Mouse (Mus musculus): ENCODE measurements around the gene Fam102a.

DNA sequence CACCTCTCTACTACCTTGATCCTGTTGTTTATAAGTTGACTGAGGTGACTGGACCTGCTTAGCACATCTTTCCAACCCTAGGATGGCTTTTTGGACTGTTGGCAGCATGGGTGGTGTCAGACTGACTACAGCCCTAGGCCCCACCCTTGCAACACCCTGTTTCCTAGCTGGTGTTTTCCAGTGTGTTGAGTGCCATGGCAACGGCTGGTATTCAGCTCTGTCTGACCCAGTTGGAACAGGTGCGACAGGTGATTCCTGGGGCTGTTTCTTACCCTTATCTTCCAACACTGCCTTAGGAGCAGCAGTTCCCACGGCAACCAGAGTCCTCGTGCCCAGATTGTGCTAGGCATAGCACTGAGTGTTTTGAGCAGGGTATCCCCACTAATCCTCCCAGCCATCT, 3.3 kb downstream of the Fam102a start:
- TF ChIP-seq CTCF (IDR thresholded peaks at IDR 0.05; ENCODE audit: extremely low read depth, insufficient read depth, insufficient read length, insufficient replicate concordance) (no peak), POLR2A (IDR thresholded peaks at IDR 0.05; ENCODE audit: low read depth, low read length) (no peak)
